Mouse (Mus musculus): ENCODE results near the gene Ddx46. TPM values are rescaled to one million over a fixed set of nuclear protein-coding genes. Genes with fewer than 3 reads are reported as not detected.
"Not testable (repeated sequence)": the region's sequence is repeated elsewhere in the genome, so short reads cannot be mapped to it uniquely, and the experiment has no call there.

Gene Ddx46
- total RNA-seq (2022): 10 to 100 TPM; 39.6 to 48.5 (median 45.3) TPM

DNA sequence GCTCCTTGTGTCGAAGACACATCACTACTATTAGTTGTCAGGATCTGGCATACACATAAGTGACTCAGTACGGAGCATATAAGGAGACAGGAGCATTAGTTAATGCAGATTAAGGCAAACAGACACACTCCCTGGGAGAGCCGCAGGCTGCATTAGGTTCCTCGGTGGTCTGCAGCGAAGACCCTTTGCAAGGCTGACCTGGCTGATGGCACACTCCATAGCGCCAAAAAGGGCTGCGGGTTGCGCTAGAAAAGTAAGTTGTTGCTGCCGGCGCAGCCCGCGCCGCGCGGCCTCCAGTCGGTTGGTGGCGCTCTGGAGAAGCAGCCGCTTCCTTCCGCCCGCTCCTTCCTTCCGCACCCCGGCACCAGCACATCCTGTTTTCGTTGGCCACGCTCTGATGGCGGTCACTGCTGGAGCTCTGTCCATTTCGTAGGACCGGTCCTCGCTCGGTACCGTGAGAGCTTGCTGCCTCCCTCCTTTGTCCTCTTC is at the start of gene Ddx46:
Ddx46 (plus strand) TSS at position 389 of the 489 bp plus-strand sequence.
- DNase-seq (ENCODE audit: low spot score in 2 of 2): peak; percentile 76 to 82

- no peak for DNase-seq (ENCODE audit: low spot score in 2 of 2)
Measured at GRCm38 (mm10) chr13:55591961-55592490, 42.8 kb upstream of the Ddx46 start.

DNA sequence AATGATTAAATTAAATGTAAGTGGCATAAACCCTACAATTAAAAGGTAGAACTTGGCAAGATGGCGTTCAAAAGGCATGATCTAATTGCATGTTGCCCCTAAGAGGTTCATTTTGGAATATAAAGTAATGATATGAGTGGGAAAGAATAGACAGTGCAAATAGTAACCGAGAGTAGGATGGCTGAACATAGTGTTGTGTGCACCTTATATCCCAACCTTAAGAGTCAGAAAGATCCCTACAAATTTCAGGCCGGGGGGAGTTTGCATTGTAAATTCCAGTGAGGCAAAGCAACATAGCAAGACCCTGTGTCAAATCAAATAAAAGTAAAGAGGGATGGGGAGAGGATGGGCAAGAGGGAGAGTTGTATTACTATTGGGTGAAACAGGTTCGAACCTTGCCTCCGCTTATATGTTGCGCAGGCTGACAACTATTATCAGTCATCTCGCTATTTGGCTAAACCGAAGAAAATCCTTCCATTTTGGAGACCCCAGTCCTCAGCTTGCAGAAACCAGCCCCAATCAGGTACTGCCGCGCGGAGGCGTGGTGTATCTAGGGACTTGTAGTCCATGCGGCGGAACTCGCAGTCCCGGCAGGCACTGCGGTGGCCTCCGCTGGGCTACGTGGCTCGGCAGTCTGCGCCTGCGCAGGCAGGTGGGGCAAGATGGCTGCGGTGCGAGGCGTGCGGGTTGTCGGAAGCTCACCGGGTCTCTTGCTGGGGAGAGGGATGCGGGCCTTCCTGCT is 42.1 kb upstream of the Ddx46 start:
- DNase-seq (ENCODE audit: low spot score in 2 of 2): peak; percentile 93 to 97

DNA sequence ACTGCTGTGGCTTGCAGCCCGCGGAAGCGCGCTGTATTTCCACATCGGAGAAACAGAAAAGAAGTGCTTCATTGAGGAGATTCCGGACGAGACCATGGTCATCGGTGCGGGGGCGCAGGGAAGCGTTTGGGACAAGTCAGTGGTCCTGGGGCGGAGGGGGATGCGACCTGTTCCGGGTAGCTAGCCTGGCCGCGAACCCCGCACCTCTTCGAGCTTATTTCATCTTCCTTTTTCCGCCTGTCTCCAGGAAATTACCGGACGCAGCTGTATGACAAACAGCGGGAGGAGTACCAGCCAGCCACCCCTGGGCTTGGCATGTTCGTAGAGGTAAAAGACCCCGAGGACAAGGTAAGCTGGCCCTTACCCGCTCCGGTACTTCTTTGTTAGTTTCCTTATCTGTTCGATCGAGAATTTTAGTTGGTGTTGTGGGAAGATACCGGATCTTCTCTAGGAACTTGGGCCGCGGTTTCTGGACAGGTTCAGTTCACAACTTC is 41.5 kb upstream of the Ddx46 start:
- no peak for DNase-seq (ENCODE audit: low spot score in 2 of 2)

DNA sequence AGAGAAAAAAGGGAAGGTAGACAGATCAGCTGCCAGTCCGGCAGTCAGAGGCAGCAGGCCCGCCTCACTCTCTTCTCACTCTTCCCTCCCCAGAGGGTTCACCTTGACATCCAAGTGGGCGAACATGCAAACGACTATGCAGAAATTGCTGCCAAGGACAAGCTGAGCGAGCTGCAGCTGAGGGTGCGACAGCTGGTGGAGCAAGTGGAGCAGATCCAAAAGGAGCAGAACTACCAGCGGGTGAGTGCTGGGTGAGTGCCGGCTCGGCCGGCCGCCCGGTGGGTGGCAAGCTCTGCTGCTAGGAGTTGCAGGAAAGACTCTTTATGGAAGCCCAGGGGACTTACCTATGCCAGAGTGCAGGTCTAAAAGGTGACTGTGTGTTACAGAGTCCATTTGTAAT is 39.5 kb upstream of the Ddx46 start:
- peak; percentile 42 to 88 for DNase-seq (ENCODE audit: low spot score in 2 of 2)

DNA sequence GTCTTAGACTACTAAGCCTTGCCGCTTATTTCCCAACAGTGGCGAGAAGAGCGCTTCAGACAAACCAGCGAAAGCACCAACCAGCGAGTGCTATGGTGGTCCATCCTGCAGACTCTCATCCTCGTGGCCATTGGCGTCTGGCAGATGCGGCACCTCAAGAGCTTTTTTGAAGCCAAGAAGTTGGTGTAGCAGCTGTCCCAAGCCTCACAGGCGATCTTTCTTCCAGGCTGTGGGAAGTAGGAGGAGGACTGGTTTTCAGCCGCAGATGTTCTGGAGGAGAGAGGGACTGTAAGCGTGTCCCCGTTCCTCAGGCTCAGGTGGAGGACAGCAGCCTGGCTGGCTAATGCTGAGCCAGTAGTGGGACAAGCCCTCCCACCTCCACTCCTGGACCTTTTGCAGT is 38.0 kb upstream of the Ddx46 start:
- peak in 1 of 2 experiments; percentile 57 for DNase-seq (ENCODE audit: low spot score in 2 of 2)

DNA sequence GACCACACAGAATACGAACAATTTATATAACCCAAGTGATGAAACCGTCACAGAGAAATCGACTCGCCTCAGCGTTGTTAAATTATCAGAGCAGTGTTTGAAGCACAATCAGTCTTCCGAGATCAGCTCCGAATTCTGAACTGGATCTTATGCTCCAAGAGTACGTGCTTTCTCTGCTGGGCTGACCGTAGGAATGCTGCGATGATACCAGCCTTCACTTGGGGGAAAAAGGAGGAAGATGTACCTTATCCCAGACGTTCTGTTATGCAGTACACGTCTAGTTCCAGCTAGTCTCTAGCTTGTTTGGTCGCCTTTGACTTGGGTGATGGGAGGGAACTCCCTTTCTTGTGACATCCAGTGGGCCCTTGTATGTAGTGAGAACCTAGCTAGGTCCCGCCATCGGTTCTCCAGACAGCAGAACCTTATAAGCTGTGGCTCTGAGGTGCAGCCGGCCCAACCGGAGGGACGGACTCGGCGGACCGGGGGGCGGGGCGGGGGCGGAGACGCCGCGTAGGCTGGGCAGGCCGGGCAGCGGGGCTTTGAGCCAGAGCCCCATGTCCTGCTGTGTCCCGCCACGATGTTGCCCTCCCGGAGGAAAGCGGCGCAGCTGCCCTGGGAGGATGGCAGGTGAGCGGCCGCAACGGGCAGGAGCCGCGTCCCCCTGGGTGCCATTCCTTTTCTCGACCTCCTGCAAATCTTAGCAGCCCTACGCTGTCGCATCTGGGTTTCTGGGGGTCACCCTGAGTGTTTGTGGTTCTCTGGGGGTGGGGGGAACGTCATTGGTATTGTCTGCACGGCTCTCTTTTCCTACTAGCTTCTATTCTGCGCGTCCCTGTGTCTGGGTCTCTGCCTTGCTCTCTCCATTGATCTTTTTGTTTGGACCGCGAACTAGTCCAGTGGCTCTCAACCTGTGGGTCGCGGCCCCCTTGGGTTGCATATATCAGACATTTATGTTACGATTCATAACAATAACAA is 35.0 kb upstream of the Ddx46 start, which contains the start of gene B4galt7:
B4galt7 (plus strand) TSS at position 331 of the 975 bp plus-strand sequence.
- peak; percentile 72 to 77 for DNase-seq (ENCODE audit: low spot score in 2 of 2)

GRCm38 (mm10) chr13:55600657-55601056 is 34.2 kb upstream of the Ddx46 start:
- DNase-seq (ENCODE audit: low spot score in 2 of 2): no peak

DNA sequence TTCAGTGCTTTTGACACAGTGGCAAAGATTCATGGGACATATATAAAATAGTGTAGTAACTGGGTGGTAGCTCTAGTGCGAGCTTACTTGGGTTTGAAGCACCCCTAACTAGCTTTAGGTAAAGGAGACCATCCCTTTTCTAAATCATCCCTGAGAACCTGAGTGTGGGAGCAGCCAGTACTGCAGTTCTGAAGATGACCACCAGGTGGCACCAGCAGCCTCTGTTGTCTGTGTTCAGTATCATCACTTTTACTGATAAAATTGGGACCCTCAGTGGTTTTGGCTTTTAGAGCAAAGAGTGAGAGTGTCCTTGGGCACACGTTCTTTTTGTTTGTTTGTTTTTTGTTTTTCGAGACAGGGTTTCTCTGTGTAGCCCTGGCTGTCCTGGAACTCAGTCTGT is 33.2 kb upstream of the Ddx46 start:
- DNase-seq (ENCODE audit: low spot score in 2 of 2): peak; percentile 49 to 82

GRCm38 (mm10) chr13:55604606-55605005 is 30.2 kb upstream of the Ddx46 start:
- DNase-seq (ENCODE audit: low spot score in 2 of 2): no peak

DNA sequence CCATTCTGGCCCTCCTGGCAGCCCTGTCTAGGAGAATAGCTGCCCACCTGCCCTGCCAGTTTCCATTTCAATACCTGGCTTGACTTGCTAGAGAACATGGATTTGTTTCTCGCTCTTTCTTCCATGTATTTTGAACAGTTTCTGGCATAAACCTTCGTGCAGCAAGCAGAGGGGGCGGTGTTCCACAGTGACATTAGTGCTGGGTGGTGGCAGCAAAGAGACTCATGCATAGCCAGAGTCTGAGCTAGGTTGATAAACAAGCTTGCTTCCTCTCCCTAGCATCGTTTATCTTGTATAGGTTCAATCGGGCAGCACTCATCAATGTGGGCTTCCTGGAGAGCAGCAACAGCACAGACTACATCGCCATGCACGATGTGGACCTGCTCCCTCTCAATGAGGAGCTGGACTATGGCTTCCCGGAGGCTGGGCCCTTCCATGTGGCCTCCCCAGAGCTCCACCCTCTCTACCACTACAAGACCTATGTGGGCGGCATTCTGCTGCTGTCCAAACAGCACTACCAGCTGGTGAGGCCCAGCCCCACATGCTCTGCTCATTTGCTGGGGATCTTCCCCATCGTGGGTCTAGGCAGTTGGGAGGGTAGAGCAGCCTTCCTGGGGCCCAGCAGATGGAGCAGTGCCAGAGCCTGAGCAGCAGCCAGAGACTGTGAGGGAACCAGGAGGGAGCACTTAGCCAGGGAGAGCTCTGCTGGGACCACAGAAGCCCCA is 27.8 kb upstream of the Ddx46 start:
- no peak for DNase-seq (ENCODE audit: low spot score in 2 of 2)

GRCm38 (mm10) chr13:55607624-55608006 is 27.2 kb upstream of the Ddx46 start:
- DNase-seq (ENCODE audit: low spot score in 2 of 2): no peak

GRCm38 (mm10) chr13:55611996-55612395 is 22.8 kb upstream of the Ddx46 start:
- no peak for DNase-seq (ENCODE audit: low spot score in 2 of 2)

DNA sequence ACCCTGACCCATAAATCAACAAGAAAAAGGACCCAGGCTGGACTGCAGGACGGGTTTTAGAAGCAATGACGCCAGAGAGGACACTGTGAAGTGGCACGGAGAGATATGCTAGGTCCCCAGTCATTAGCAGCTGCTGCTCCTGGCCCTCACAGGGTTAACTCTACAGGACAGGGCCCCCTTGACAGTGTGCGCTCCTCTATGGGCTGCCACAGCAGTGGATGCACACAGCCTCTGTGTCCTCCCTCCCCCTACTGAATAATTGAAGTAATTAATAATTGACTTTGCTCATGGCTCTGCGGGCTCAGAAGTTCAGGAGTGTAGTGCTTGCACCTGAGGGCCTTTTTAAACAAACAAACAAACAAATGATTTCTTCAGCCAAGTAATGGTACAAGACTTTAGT is 21.4 kb upstream of the Ddx46 start:
- DNase-seq (ENCODE audit: low spot score in 2 of 2): no peak

DNA sequence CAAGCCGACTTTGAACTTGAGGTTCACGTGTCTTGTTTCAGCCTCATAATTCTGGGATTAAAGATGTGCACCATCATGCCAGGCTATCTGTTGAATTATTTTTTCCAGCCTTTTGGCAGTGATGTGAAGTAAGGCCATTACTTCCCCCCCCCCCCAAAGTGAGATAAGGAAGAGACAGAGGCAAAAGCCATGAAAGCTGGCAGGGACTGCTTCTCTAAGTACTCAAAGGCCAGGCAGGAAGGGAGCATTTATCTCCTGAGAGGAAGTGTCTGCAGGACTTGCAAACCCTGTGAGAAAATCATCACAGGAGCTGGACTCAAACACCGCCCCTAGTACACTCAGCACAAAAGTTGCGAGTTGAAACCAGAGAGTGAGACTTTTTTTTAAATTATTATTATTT is 15.5 kb upstream of the Ddx46 start:
- DNase-seq (ENCODE audit: low spot score in 2 of 2): no peak

- no peak for DNase-seq (ENCODE audit: low spot score in 2 of 2)
Measured at GRCm38 (mm10) chr13:55620275-55620674, 14.6 kb upstream of the Ddx46 start.

DNA sequence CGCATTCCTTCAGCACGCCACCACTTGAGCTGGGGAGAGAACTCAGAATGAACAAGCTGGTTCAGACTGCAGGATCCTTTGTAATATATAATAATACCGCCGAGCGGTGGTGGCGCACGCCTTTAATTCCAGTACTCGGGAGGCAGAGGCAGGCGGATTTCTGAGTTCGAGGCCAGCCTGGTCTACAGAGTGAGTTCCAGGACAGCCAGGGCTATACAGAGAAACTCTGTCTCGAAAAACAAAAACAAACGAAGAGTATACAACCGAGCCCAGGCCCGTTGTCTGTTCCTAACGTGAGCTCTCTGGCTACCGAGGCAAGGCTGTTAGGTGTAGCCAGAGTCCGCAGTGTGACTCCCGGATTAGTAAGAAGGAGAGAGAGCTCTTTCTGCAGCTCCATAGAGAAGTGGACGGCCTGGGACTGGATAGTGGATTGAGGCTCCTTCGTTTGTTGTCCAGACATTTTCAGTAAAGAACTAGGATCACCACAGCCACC is 12.6 kb upstream of the Ddx46 start:
- DNase-seq (ENCODE audit: low spot score in 2 of 2): not testable (repeated sequence)

DNA sequence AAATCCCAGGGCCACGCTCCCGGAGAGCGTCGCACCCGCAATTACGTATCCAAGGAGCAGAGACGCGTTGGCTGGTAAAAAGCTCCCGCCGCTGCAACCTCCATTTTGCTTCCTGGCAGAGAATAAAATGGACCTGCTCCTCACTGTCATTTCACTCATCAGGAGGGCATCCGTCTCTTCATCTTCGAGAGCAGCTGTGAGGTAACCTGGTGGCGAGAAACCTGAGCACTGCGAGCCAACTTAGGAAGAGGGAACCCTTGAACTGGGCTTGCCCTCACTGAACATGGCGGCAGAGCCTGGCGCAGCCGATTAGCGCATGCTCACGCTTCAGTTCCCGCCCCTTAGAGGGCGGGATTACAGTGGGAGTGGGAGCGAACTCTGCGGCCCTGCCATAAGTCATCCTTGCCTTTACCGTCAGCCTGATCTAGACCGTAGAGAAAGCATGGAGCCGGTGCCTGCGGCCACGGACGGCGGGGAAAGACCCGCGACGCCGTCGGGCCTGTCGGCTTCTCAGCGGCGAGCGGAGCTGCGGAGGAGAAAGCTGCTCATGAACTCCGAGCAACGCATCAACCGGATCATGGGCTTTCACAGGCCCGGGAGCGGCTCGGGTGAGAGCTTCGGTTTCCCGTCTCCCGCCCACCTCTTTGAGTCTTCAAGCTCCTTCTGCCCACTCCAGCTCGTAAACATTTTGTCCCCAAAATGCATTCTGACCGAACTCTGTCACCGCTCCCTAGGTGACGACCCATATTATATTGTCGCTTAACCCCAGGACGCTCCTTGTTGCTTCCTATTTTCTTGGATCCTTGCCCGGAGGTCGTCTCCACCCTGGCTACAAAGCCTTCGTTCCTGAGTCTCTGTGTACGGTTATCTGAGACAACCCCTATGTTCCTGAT is 11.9 kb upstream of the Ddx46 start, which contains the start of gene Caml:
Caml (plus strand) TSS at position 357 of the 893 bp plus-strand sequence.
- peak; percentile 79 to 84 for DNase-seq (ENCODE audit: low spot score in 2 of 2)

- DNase-seq (ENCODE audit: low spot score in 2 of 2): peak in 1 of 2 experiments; percentile 17
Measured at GRCm38 (mm10) chr13:55635146-55635571, 332 bp downstream of the Ddx46 start.
